Mouse (Mus musculus): Measurements from ENCODE around the gene Chpf2.
A peak's percentile ranks its signal among the peaks of the same experiment; 100 is the strongest.

DNA sequence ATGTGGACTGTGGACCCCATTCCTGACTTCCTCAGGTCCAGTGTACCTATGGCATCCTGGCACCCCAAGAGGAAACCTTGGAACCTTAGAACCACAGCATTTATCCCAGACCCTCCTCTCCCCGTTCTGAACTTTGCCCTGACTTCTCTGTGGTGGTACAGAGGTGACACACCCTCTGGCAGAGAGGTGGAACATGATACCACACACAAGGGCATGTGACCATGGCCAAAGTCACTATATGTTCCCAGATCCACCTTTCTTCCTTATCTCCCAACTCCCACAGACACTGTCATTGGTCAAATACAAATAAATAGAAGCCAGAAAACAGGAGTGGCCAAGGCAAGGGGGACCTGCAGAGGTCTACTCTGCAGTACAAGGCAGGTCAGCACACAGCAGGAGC lies 48.6 kb downstream of the Chpf2 start:
- TF ChIP-seq EP300 (IDR thresholded peaks at IDR 0.05; ENCODE audit: low read depth in 1 of 2, low read length in 2 of 2) (no peak), CTCF (IDR thresholded peaks at IDR 0.05 in 2 of 3, conservative IDR thresholded peaks at IDR 0.05 in 1 of 3; ENCODE audit: control insufficient read depth in 1 of 3, insufficient read depth in 1 of 3, low read depth in 2 of 3, low read length in 3 of 3, poor library complexity in 1 of 3, severe bottlenecking in 1 of 3) (no peak), POLR2A (IDR thresholded peaks at IDR 0.05; ENCODE audit: control insufficient read depth in 1 of 2, insufficient read depth in 1 of 2, low read depth in 1 of 2, low read length in 2 of 2, poor library complexity in 1 of 2) (no peak), USF1 (IDR thresholded peaks at IDR 0.05; ENCODE audit: low read depth, low read length) (peak; percentile 73), MYC (IDR thresholded peaks at IDR 0.05; ENCODE audit: low read depth, low read length) (no peak)

Measured in MEL (cell line).